Mouse (Mus musculus): Measurements from ENCODE around the gene Nop10. TPM values are rescaled to one million over a fixed set of nuclear protein-coding genes. Genes with fewer than 3 reads are reported as not detected.

Nop10 gene
- total RNA-seq, 2 experiments from 2014 or later, result 89.3 to 93.9 TPM

Other genes with a start within 250 kb of the Nop10 start
- gene Olfr1310, start 249.2 kb upstream of the Nop10 start, total RNA-seq (2021), result not detected
- gene Olfr1311, start 237.5 kb upstream of the Nop10 start, total RNA-seq (2021), result not detected
- gene Olfr1312, start 211.7 kb upstream of the Nop10 start, total RNA-seq (2021), result not detected
- not detected for gene Olfr1313, start 184.1 kb upstream of the Nop10 start, total RNA-seq (2021)
- not detected for gene Olfr1314, start 165.1 kb upstream of the Nop10 start, total RNA-seq (2021)
- not detected for gene Olfr1315-ps1, start 146.5 kb upstream of the Nop10 start, total RNA-seq (2021)
- not detected for gene Olfr1316, start 126.9 kb upstream of the Nop10 start, total RNA-seq (2021)
- not detected for gene Olfr1317, start 121.6 kb upstream of the Nop10 start, total RNA-seq (2021)
- not detected for gene Olfr1318, start 107.7 kb upstream of the Nop10 start, total RNA-seq (2021)
- gene Lpcat4, start 22.5 kb upstream of the Nop10 start, total RNA-seq (2021), result 10 to 100 TPM in 1 of 2 experiments, 1 to 10 TPM in 1; 8.2 to 12.5 TPM
- gene Nutm1, start 2.6 kb upstream of the Nop10 start, total RNA-seq (2021), result not detected
- 10 to 100 TPM; 52.8 to 54.2 TPM for gene Slc12a6, start 3.9 kb downstream of the Nop10 start, total RNA-seq (2021)
- gene Gm21985, start 4.4 kb downstream of the Nop10 start, total RNA-seq (2021), result not detected
- gene Emc4, start 106.1 kb downstream of the Nop10 start, total RNA-seq (2021), result 10 to 100 TPM; 75.3 to 80.2 TPM
- gene Katnbl1, start 117.3 kb downstream of the Nop10 start, total RNA-seq (2021), result 10 to 100 TPM; 17.1 to 17.3 TPM
- gene Emc7, start 193.1 kb downstream of the Nop10 start, total RNA-seq (2021), result 10 to 100 TPM; 25.1 to 28.3 TPM
- under 1 TPM in 1 of 2 experiments, not detected in 1; 0.25 TPM for gene Chrm5, start 218.8 kb downstream of the Nop10 start, total RNA-seq (2021)
- gene Aven, start 231.0 kb downstream of the Nop10 start, total RNA-seq (2021), result 10 to 100 TPM; 13.1 to 13.7 TPM